Mouse (Mus musculus): ENCODE results near the gene Mob1b. TPM values are rescaled to one million over a fixed set of nuclear protein-coding genes. Genes with fewer than 3 reads are reported as not detected.
"Not testable (repeated sequence)": the region's sequence is repeated elsewhere in the genome, so short reads cannot be mapped to it uniquely, and the experiment has no call there.

Mob1b gene
- total RNA-seq, 2 experiments from 2014 or later, result 25.8 to 29.9 TPM

GRCm38 (mm10) chr5:88692586-88692985 lies 28.1 kb upstream of the Mob1b start:
- DNase-seq, result no peak
- intact Hi-C loops (cut with DNase I; ENCODE audit: low total_unique reads), result loop anchor here (10.0 kb wide), 1 partner anchor 92 kb away; no protein-coding TSS in a partner anchor

GRCm38 (mm10) chr5:88693057-88693456 lies 27.6 kb upstream of the Mob1b start:
- no peak for DNase-seq
- intact Hi-C loops (cut with DNase I; ENCODE audit: low total_unique reads), result loop anchor here (10.0 kb wide), 1 partner anchor 92 kb away; no protein-coding TSS in a partner anchor

- no peak for DNase-seq
- intact Hi-C loops (cut with DNase I; ENCODE audit: low total_unique reads), result loop anchor here (10.0 kb wide), 1 partner anchor 88 kb away; no protein-coding TSS in a partner anchor
Observed at GRCm38 (mm10) chr5:88697291-88697690, 23.4 kb upstream of the Mob1b start.

- intact Hi-C loops (cut with DNase I; ENCODE audit: low total_unique reads), result loop anchor here (10.0 kb wide), 1 partner anchor 85 kb away; no protein-coding TSS in a partner anchor
- DNase-seq, result no peak
Observed at GRCm38 (mm10) chr5:88699251-88699913, 21.3 kb upstream of the Mob1b start.

- intact Hi-C loops (cut with DNase I; ENCODE audit: low total_unique reads), result no loop called here
- DNase-seq, result no peak
Observed at GRCm38 (mm10) chr5:88702041-88702440, 18.6 kb upstream of the Mob1b start.

- no peak for DNase-seq
- intact Hi-C loops (cut with DNase I; ENCODE audit: low total_unique reads), result no loop called here
Observed at GRCm38 (mm10) chr5:88703551-88703950, 17.1 kb upstream of the Mob1b start.

- DNase-seq, result no peak
- intact Hi-C loops (cut with DNase I; ENCODE audit: low total_unique reads), result no loop called here
Observed at GRCm38 (mm10) chr5:88711128-88711527, 9.5 kb upstream of the Mob1b start.

GRCm38 (mm10) chr5:88711618-88712224 lies 8.9 kb upstream of the Mob1b start:
- intact Hi-C loops (cut with DNase I; ENCODE audit: low total_unique reads), result no loop called here
- DNase-seq, result no peak

GRCm38 (mm10) chr5:88712328-88712727 lies 8.3 kb upstream of the Mob1b start:
- intact Hi-C loops (cut with DNase I; ENCODE audit: low total_unique reads), result no loop called here
- DNase-seq, result no peak

GRCm38 (mm10) chr5:88716983-88717382 lies 3.7 kb upstream of the Mob1b start:
- DNase-seq, result no peak
- intact Hi-C loops (cut with DNase I; ENCODE audit: low total_unique reads), result no loop called here

- intact Hi-C loops (cut with DNase I; ENCODE audit: low total_unique reads), result loop anchor here (5.0 kb wide), 1 partner anchor 44 kb away; the partner anchor contains the start of gene Grsf1
- no peak for DNase-seq
Observed at GRCm38 (mm10) chr5:88721003-88721475, 384 bp downstream of the Mob1b start.

- intact Hi-C loops (cut with DNase I; ENCODE audit: low total_unique reads), result loop anchor here (5.0 kb wide), 1 partner anchor 44 kb away; the partner anchor contains the start of gene Grsf1
- peak; percentile 41 for DNase-seq
Observed at GRCm38 (mm10) chr5:88721565-88722212, 1.0 kb downstream of the Mob1b start.

GRCm38 (mm10) chr5:88722213-88722600 lies 1.6 kb downstream of the Mob1b start:
- DNase-seq, result no peak
- intact Hi-C loops (cut with DNase I; ENCODE audit: low total_unique reads), result loop anchor here (5.0 kb wide), 1 partner anchor 45 kb away; the partner anchor contains the start of gene Grsf1

- intact Hi-C loops (cut with DNase I; ENCODE audit: low total_unique reads), result loop anchor here (5.0 kb wide), 1 partner anchor 47 kb away; the partner anchor contains the start of gene Grsf1
- DNase-seq, result no peak
Observed at GRCm38 (mm10) chr5:88724030-88724429, 3.4 kb downstream of the Mob1b start.

- DNase-seq, result no peak
- intact Hi-C loops (cut with DNase I; ENCODE audit: low total_unique reads), result no loop called here
Observed at GRCm38 (mm10) chr5:88727593-88728144, 7.0 kb downstream of the Mob1b start.

- intact Hi-C loops (cut with DNase I; ENCODE audit: low total_unique reads), result no loop called here
- no peak for DNase-seq
Observed at GRCm38 (mm10) chr5:88734786-88735185, 14.1 kb downstream of the Mob1b start.

GRCm38 (mm10) chr5:88741065-88741464 lies 20.4 kb downstream of the Mob1b start:
- DNase-seq; intact Hi-C loops (cut with DNase I; ENCODE audit: low total_unique reads): not testable (repeated sequence)

GRCm38 (mm10) chr5:88747774-88748173 lies 27.1 kb downstream of the Mob1b start:
- intact Hi-C loops (cut with DNase I; ENCODE audit: low total_unique reads), result no loop called here
- no peak for DNase-seq

- intact Hi-C loops (cut with DNase I; ENCODE audit: low total_unique reads), result no loop called here
- no peak for DNase-seq
Observed at GRCm38 (mm10) chr5:88753199-88753598, 32.5 kb downstream of the Mob1b start.

GRCm38 (mm10) chr5:88762611-88763010 lies 42.0 kb downstream of the Mob1b start:
- no peak for DNase-seq
- intact Hi-C loops (cut with DNase I; ENCODE audit: low total_unique reads), result loop anchor here (10.0 kb wide), 1 partner anchor 78 kb away; no protein-coding TSS in a partner anchor

Data from gastrocnemius, postnatal 14 days (tissue).